Mouse (Mus musculus): Measurements from ENCODE around the gene Msx3.

Gene Msx3

DNA sequence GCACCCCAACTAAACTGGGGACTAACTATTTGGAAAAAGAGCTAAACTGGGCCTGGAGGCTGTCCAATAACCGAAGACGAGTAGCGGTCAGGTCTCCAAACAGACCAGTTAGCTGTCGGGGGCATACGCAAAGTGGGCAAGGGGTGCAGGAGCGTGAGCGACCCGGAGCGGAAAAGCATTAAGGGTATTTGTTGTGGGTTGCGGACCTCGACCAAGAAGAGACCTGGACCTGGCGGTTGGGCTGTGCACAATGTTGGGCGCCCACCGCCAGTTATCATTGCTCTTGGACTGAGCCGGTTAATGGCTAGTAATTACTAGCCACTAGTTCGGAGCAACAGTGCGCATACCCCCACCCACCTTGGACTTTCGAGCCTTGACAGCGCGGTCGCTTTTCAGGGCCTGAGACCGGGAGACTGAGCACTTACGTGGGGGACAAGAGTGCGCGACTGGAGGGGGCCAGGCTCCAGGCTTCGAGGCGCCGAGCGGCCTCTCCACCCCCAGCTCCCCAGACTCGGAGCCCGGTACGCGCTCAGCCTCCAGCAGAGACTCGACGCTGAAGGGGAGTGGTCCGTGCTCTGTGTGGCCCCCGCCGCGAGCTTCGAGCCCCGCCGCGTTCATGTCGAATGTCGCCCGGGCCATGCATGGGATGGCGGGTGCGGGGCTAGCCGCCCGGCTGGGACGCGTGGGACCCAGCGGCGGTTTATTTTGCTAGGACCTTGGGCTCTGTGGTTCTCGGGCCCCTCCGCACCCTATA, at the start of gene Msx3:
Msx3 (minus strand) TSS at position 729 of the 754 bp plus-strand sequence.
- DNase-seq (ENCODE audit: low spot score in 2 of 2): no peak

DNA sequence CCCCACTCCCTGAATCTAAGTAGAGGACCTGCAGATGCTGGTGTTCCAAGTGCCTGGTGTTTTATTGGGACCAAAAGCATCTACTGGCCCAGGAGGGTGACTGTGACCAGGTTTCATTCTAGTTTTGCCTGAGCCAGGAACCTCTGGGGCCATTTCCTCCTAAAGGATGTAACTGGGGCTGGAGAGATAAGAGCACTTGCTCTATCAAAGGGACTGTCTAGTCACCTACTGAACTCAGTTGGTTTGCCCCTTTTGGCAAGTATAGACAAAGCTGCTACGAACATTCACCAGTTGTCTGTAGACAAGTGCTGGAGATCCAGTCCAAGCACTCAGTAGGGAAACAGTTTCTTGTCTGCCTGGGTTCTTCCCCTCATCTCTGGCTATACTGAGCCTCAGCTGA, 49.6 kb upstream of the Msx3 start:
- DNase-seq (ENCODE audit: low spot score in 2 of 2): no peak

GRCm38 (mm10) chr7:140096055-140096454, 47.2 kb upstream of the Msx3 start:
- no peak for DNase-seq (ENCODE audit: low spot score in 2 of 2)

DNA sequence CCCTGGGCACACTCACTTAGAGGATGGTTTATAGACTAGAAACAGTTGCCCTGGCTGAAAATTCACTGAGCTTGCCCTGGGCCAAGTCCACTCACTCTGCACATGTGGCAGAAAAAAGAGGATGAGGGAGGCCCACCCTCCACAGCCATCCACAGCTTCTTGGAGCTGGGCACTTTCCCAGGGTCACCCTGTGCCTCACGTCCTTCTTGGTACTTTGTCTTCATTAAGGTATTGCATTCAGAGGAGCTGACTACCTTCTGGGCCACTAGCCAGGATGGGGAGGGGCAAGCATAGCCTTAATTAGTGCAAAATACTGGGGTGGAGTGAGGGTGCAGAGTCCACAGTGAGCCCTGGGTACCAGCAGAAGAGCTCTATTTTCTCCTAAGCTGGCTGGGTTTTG, 46.7 kb upstream of the Msx3 start:
- DNase-seq (ENCODE audit: low spot score in 2 of 2): no peak

- DNase-seq (ENCODE audit: low spot score in 2 of 2): no peak
Observed at GRCm38 (mm10) chr7:140094954-140095353, 46.1 kb upstream of the Msx3 start.

- DNase-seq (ENCODE audit: low spot score in 2 of 2): no peak
Observed at GRCm38 (mm10) chr7:140092924-140093528, 44.1 kb upstream of the Msx3 start, which contains the start of gene Prap1. Gene Prap1, plus strand, starts transcription at chr7:140093395.

DNA sequence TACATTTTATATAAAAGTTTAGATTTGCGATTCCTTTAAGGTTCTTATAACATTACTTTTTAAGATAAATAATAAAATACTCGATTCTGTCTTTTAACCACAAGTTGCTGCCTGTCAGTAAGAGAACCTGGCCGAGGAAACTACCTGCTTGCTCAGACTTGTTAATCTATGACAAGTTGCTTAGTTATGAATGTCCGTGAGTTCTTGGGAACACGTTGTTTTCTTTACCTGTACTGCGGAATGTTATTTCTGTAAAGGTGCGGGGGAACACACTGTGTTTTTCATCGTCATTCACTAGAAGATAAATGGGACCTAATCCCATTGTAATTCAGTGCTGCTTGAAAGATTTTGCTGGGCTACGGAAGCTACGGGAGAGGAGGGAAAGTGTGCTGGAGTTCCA, 41.7 kb upstream of the Msx3 start:
- DNase-seq (ENCODE audit: low spot score in 2 of 2): no peak

- peak; percentile 93 to 94 for DNase-seq (ENCODE audit: low spot score in 2 of 2)
Observed at GRCm38 (mm10) chr7:140082242-140082678, 33.4 kb upstream of the Msx3 start, which contains the start of gene Caly. Gene Caly, minus strand, starts transcription at chr7:140082548.

DNA sequence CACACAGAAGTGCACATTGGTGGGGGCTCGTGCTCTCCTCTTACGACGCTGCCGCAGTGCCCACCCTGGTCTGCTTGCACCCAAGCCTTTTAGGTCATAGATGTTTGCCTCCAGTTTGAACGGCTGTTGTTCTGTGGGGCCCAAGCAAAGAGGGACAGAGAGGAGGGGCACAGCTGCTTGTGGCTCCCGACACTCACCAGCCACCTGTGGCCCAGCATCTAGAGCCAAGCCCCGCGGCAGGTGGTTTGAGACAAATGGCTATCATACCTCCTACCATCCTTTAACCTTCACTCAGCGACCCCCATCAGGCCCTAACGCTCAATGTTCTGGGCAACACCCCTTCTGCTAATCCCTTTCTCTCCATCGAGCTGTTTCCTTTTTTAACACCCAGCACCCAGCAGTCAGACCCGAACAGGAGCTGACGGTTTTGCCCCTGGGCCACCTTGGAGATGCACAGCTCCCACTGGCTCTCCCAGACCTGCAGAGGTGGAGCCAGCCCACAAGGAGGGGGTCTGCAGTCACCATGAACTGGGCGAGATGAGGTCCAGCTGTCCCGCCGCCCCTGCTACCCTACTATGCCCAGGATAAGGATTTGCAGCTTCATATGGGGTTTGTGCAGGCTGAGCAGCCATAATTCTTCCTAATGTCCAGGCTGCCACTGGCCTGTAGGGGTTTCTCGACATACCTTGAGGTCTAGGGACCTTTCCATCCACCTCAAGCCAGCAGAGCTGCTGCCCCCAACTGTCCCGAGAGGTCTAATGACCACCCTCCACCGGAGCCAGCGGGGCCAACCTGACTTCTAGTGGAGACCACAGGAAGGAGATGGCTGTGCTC, 32.7 kb upstream of the Msx3 start:
- peak; percentile 52 to 58 for DNase-seq (ENCODE audit: low spot score in 2 of 2)

- DNase-seq (ENCODE audit: low spot score in 2 of 2): peak; percentile 95
Observed at GRCm38 (mm10) chr7:140080503-140081156, 31.7 kb upstream of the Msx3 start.

DNA sequence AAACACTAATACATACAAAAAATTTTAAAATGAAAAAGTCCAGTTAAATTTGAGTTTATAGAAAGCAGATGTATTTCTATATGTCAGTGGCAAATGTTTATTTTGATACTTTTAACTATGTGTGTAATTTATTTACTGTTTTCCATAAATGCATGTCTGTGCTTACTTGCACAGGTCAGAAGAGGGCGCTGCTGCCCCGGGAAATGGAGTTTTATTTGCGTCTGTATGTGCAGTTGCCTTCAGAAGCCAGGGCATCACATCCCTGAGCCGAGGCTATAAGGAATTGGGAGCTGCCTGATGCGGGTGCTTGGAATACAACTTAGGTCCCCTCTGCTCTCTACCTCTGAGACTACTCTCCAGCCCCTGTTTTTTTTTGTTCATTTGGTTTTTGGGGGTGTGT, 29.8 kb upstream of the Msx3 start:
- DNase-seq (ENCODE audit: low spot score in 2 of 2): peak; percentile 72 to 80

- no peak for DNase-seq (ENCODE audit: low spot score in 2 of 2)
Observed at GRCm38 (mm10) chr7:140077698-140078097, 28.8 kb upstream of the Msx3 start.

- no peak for DNase-seq (ENCODE audit: low spot score in 2 of 2)
Observed at GRCm38 (mm10) chr7:140070042-140070711, 21.3 kb upstream of the Msx3 start.

GRCm38 (mm10) chr7:140067397-140067796, 18.5 kb upstream of the Msx3 start:
- DNase-seq (ENCODE audit: low spot score in 2 of 2): no peak

- peak; percentile 79 to 82 for DNase-seq (ENCODE audit: low spot score in 2 of 2)
Observed at GRCm38 (mm10) chr7:140063092-140063491, 14.2 kb upstream of the Msx3 start.

DNA sequence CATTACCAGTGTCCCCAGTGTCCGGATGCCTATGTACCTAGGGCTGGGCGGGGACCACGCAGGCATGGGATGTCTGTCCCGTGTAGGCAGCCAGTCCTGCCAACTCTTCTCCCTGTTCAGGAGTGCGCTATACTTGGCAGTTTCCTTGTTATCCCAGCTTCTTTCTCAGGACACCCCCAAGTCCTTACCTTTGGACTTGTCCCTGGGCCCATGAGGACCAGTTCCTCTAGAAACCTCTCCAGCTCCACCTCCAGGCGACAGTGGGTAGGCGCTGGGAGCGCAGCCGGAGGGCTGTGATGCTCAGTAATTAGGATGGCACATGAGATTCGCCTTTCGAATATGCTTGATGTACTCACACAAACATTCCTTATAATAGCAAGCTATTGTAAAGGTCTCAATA, 13.4 kb upstream of the Msx3 start:
- no peak for DNase-seq (ENCODE audit: low spot score in 2 of 2)

- no peak for DNase-seq (ENCODE audit: low spot score in 2 of 2)
Observed at GRCm38 (mm10) chr7:140061832-140062130, 12.9 kb upstream of the Msx3 start.

- no peak for DNase-seq (ENCODE audit: low spot score in 2 of 2)
Observed at GRCm38 (mm10) chr7:140060936-140061831, 12.3 kb upstream of the Msx3 start.

DNA sequence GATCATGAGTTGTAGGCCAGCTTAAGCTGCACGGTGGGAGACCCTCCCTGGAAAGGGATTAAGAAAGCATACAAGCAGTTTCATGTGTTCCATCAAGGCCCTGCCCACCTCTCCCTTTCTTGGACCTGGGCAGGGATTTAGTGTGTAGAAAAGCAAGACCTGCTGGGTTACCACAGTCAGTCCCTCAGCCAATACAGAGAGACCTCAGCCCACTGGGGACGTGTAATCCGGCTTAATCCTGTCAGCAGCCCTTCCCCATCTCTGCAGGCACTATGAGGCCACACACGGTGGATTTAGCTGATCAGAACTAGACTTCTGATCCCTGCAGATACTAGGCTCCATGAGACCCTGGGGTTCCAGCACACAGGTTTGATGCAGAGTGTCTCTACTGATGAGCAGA, 10.7 kb upstream of the Msx3 start:
- DNase-seq (ENCODE audit: low spot score in 2 of 2): no peak

GRCm38 (mm10) chr7:140058528-140058927, 9.6 kb upstream of the Msx3 start:
- no peak for DNase-seq (ENCODE audit: low spot score in 2 of 2)
